Mouse (Mus musculus): ENCODE data around the gene Sele. TPM values are rescaled to one million over a fixed set of nuclear protein-coding genes. Genes with fewer than 3 reads are reported as not detected.

Sele gene
- total RNA-seq (2023) = not detected

GRCm38 (mm10) chr1:164047934-164048333, at the start of gene Sele:
TSS of gene Sele (plus strand) at chr1:164048234.

GRCm38 (mm10) chr1:164061925-164062324, 13.9 kb downstream of the Sele start, which contains the start of gene Sell:
TSS of gene Sell (plus strand) at chr1:164061982.

Other genes with a start within 250 kb of the Sele start
- gene Scyl3, start 119.1 kb upstream of the Sele start, total RNA-seq (2023) = 10 to 100 TPM; 37.7 to 45.7 TPM
- 10 to 100 TPM in 1 of 2 experiments, 1 to 10 TPM in 1; 9.4 to 10.4 TPM for gene BC055324, start 53.4 kb upstream of the Sele start, total RNA-seq (2023)
- 10 to 100 TPM in 1 of 2 experiments, 1 to 10 TPM in 1; 6.2 to 10.4 TPM for gene Mettl18, start 53.3 kb upstream of the Sele start, total RNA-seq (2023)
- gene Sell, start 13.7 kb downstream of the Sele start, total RNA-seq (2023) = 100 to 1,000 TPM; 589 to 666 TPM
- gene Selp, start 67.0 kb downstream of the Sele start, total RNA-seq (2023) = 1 to 10 TPM in 1 of 2 experiments, under 1 TPM in 1; 0.81 to 1.8 TPM
- gene F5, start 103.6 kb downstream of the Sele start, total RNA-seq (2023) = under 1 TPM; 0.39 to 0.61 TPM
- 10 to 100 TPM in 1 of 2 experiments, 1 to 10 TPM in 1; 8.6 to 10.7 TPM for gene Slc19a2, start 200.8 kb downstream of the Sele start, total RNA-seq (2023)
- 1 to 10 TPM; 6.0 to 7.4 TPM for gene Ccdc181, start 227.4 kb downstream of the Sele start, total RNA-seq (2023)

All from B cell, adult 67 days (primary cell).